Mouse (Mus musculus) neural tube, embryonic 11.5 days (tissue): ENCODE results near the gene Phf21b. TPM values are rescaled to one million over a fixed set of nuclear protein-coding genes. Genes with fewer than 3 reads are reported as not detected.
A peak's percentile ranks its signal among the peaks of the same experiment; 100 is the strongest.

ENCODE experiments used
- ATAC-seq: fragments of 200-750 bp; cut with Nextera tagmentation; 2 replicates; pipeline ENCODE4 v1.8.0; 2017; ENCODE audit warnings: moderate number of reproducible peaks, mild to moderate bottlenecking, moderate TSS enrichment, moderate library complexity; ENCODE audit not compliant: insufficient read depth, low FRiP score, low TSS enrichment
- DNase-seq: peaks from one replicate; pipeline ENCODE4 v3.0.0-alpha.2; 2015; ENCODE audit warnings: low spot score
- H3K27ac ChIP-seq: fragments of 300-500 bp; sonication (generic); 2 replicates; pipeline ENCODE4 v1.5.1; 2014; ENCODE audit warnings: low read depth, mild to moderate bottlenecking, low read length
- H3K27me3 ChIP-seq: fragments of 300-500 bp; sonication (generic); 2 replicates; pipeline ENCODE4 v1.6.1; 2014; ENCODE audit warnings: mild to moderate bottlenecking, low read length, mixed read lengths; ENCODE audit not compliant: control insufficient read depth, insufficient read depth
- H3K36me3 ChIP-seq: fragments of 300-500 bp; sonication (generic); 2 replicates; pipeline ENCODE4 v1.6.1; 2014; ENCODE audit warnings: mild to moderate bottlenecking, low read length, moderate library complexity, mixed read lengths; ENCODE audit not compliant: control insufficient read depth, insufficient read depth
- H3K4me1 ChIP-seq: fragments of 300-500 bp; sonication (generic); 2 replicates; pipeline ENCODE4 v1.6.1; 2014; ENCODE audit warnings: low read length, mixed read lengths; ENCODE audit not compliant: control insufficient read depth, insufficient read depth
- H3K4me2 ChIP-seq: fragments of 300-500 bp; sonication (generic); 2 replicates; pipeline ENCODE4 v1.6.1; 2014; ENCODE audit warnings: low read depth, mild to moderate bottlenecking, moderate library complexity
- H3K4me3 ChIP-seq: fragments of 300-500 bp; sonication (generic); 2 replicates; pipeline ENCODE4 v1.5.1; 2014; ENCODE audit warnings: low read depth, low read length
- H3K9ac ChIP-seq: fragments of 300-500 bp; sonication (generic); 2 replicates; pipeline ENCODE4 v1.6.1; 2014; ENCODE audit warnings: mild to moderate bottlenecking, low read length
- H3K9me3 ChIP-seq: fragments of 300-500 bp; sonication (generic); 2 replicates; pipeline ENCODE4 v1.6.1; 2016; ENCODE audit warnings: low read length; ENCODE audit not compliant: control insufficient read depth
- WGBS: fragments of 180-500 bp; shearing (Covaris S2); extraction: QIAGEN DNeasy Blood & Tissue Kit; methylation state at CpG from one replicate; pipeline ENCODE4 v1.1.7; 2014; 5-methylcytosine and 5-hydroxymethylcytosine counted together
- polyA plus RNA-seq: library from polyadenylated mRNA; unstranded; fragments of >200 nt; fragmentation: Nextera tagmentation; extraction: Ambion mirVana; gene quantifications from 2 replicates; pipeline ENCODE4 v1.2.1, GENCODE M21; 2014

The Phf21b gene
- polyA plus RNA-seq, 1 experiment from 2014 or later: 32.2 TPM

DNA sequence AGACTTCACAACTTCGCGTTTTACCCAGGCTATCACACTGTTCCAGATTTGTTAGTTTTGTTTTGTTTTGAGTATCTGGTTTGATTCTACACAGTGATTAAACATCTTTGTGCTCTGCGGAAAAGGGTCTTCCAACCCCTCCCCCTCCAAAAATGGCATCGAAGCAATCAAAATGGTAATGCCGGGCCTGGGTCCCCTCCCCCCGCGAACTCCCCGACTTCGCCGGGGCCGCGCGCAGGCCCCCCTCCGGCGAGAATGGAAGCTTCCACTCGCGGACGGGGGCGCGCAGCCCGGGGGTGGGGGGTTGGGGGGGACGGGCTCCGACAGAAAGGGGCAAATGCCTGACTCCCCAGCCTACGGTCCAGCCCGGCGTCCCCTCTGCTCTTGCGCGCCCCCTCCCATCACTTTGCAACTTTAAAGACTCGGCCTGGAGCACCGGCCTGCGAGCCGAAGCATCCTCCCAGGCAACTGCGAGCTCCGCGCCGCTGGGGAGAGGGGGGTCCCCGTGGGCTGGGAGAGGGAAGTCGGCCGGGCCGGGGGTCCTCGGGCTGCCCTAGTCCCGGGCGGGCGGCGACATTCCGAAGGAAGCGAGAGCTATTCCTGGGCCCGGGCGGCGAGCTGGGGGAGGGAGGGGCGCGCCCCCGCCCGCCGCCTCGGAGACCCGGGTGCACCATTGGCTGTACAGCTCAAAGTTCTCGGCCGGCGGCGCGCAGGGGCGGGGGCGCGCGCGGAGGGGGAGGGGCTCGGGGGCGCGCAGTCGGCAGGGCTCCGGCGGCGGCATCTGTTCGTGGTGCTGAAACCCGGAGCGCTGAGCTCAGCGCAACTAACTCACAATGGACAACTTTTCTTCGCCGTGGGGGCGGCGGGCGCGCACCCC, 2.4 kb downstream of the Phf21b start:
- Histone ChIP-seq H3K36me3 (no peaks in the 10 kb centered on the region; the same call in 1 of the 2 replicates), H3K4me1 (peaks cover 25% of the 10 kb centered on the region)
- WGBS: under 1% methylated on average over 66 of the region's 84 CpGs

DNA sequence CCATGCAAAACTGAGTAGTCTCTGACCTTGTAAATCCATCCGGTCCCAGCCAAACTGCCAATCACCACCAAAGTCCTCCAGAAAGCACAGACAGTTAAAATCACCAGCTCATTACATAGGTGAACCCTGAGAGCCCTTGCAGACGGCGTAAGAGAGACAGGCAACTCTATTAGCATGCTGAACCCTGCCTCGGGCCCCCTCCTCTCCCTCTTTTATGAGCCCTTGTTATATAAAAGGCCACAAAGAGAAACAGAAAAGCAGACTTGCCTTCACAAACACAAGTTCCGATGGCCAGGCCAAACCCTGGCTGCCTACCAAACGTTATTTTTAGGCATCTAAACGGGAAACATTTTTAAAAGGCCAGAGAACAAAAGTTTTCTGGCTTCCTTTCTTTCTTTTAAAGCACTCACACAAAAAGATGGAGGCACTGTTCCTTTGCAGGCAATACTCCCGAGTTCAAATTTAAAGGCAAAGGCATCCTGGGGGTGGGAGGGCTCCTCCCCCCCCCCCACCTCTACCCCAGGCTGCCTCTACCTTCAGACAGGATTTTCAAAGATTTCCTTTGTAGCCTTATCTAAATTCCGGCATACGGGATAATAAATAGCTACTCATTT, 3.3 kb downstream of the Phf21b start:
- DNase-seq: peak; percentile 43
- Histone ChIP-seq H3K9me3 (no peaks in the 10 kb centered on the region), H3K27me3 (no peaks in the 10 kb centered on the region), H3K4me1 (peaks cover 30% of the 10 kb centered on the region), H3K9ac (peak overlapping the region; percentile 97), H3K4me2 (peak overlapping the region; percentile 83), H3K36me3 (no peaks in the 10 kb centered on the region; the same call in 1 of the 2 replicates), H3K27ac (peak overlapping the region; percentile 98), H3K4me3 (peak overlapping the region; percentile 86)
- no peak for ATAC-seq
- 13% methylated on average over 10 of the region's 10 CpGs for WGBS

More for the DNA sequence above, 2.4 kb downstream of the Phf21b start:
- Histone ChIP-seq H3K4me2 (peak overlapping the region; percentile 83), H3K4me3 (peak overlapping the region; percentile 86), H3K9ac (peak overlapping the region; percentile 97), H3K27me3 (no peaks in the 10 kb centered on the region), H3K9me3 (no peaks in the 10 kb centered on the region), H3K27ac (peak overlapping the region; percentile 98)
- DNase-seq (peak; percentile 91), ATAC-seq (peak; percentile 54)

DNA sequence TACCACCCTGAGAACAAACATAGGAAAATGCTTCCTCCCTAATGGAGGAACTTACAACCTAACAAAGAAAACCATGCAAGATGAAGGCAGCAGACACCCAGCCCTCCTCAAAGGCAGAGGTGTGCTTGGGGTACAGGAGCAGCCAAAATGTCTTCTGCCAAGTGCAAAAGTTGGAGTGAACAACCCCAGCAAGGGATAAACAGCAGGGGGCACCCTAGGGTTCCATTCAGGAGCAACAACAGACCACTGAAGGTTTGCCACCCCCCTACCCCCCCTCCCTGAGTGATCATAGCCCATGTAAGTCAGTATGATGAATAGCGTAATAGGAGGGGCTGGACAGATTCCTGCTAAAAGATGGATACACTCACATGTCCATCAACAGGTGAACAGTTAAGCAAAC, 5.5 kb downstream of the Phf21b start:
- no peak overlapping the region for H3K4me2 ChIP-seq
- peaks cover 24% of the 10 kb centered on the region for H3K4me1 ChIP-seq
- H3K27ac ChIP-seq: no peak overlapping the region
- no peaks in the 10 kb centered on the region for H3K9me3 ChIP-seq
- no peak overlapping the region for H3K4me3 ChIP-seq
- 83% methylated on average over 1 of the region's 1 CpGs for WGBS
- H3K36me3 ChIP-seq: no peaks in the 10 kb centered on the region; the same call in 1 of the 2 replicates
- H3K27me3 ChIP-seq: no peaks in the 10 kb centered on the region
- no peak for ATAC-seq
- no peak for DNase-seq
- H3K9ac ChIP-seq: no peak overlapping the region

DNA sequence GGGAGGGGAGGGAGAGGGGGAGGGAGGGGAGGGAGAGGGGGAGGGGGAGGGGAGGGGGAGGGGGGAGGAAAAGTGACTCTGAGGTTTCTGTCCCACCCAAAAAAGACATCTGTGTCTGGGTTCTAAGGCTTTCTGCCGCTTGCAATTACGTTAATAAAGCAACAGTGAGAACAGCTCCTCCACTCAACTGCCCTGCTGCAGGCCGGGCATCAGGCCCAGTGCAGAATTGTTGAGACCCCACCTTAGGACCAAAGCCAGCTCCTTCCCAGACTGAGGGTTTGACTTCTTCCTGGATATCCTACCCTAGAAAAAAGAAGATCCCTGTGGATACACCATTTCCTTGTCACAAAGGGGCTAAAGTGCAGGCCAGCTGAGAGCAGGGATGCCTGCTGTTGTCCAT, 9.6 kb downstream of the Phf21b start:
- DNase-seq: no peak

DNA sequence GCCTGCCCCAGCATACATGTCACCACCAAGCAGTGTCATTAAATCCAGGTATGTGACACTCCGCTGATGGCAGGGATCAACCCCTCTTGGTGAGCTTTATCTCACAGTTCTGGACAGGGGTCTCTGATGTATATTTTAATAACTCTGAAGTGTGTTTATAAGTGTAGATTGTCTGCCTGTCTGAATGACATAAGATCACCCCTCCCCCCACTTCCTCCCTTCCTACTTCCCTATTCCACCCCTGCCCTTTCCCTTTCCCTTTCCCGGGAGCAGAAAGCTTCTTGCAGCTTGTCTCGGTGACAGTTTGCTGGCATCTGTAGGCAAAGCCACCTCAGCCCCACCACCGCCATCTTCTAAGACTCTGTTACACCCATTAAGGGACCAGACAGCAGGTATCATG, 11.0 kb downstream of the Phf21b start:
- H3K4me1 ChIP-seq: peaks cover 48% of the 10 kb centered on the region

More for the DNA sequence above, 9.6 kb downstream of the Phf21b start:
- no peaks in the 10 kb centered on the region for H3K27me3 ChIP-seq
- H3K4me1 ChIP-seq: peaks cover 48% of the 10 kb centered on the region
- ATAC-seq: no peak
- H3K36me3 ChIP-seq: no peaks in the 10 kb centered on the region; the same call in 1 of the 2 replicates
- H3K9me3 ChIP-seq: no peaks in the 10 kb centered on the region
- H3K4me3 ChIP-seq: no peak overlapping the region
- no peak overlapping the region for H3K9ac ChIP-seq
- no peak overlapping the region for H3K4me2 ChIP-seq
- no peak overlapping the region for H3K27ac ChIP-seq
- WGBS: 76% methylated on average over 3 of the region's 3 CpGs

DNA sequence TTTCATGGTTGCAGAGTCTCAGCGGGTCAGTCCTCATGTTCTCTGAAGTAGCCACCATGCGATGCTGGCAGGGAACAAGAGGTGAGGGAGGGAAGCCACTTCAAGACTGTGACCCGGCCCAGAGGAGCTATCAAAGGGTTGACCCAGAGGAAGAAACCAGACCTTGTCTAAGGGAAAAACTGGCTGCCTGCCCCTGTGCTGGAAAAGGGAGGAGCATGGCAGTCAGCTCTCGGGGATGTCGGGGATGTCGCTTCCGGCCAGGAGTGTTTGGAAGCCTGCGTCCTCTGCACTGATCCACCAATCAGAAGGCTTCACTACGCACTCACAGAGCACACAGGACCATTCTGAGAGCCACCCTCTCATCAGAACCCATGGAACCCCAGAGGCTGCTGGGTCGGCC, 12.8 kb downstream of the Phf21b start:
- H3K4me2 ChIP-seq: peak overlapping the region; percentile 22
- no peaks in the 10 kb centered on the region for H3K9me3 ChIP-seq
- H3K4me1 ChIP-seq: peaks cover 52% of the 10 kb centered on the region
- H3K27ac ChIP-seq: peak overlapping the region; percentile 68
- WGBS: 70% methylated on average over 10 of the region's 10 CpGs
- H3K9ac ChIP-seq: peak overlapping the region; percentile 6; the same call in 1 of the 2 replicates
- no peaks in the 10 kb centered on the region for H3K27me3 ChIP-seq
- ATAC-seq: no peak
- no peak for DNase-seq
- no peaks in the 10 kb centered on the region for H3K36me3 ChIP-seq
- no peak overlapping the region for H3K4me3 ChIP-seq

More for the DNA sequence above, 11.0 kb downstream of the Phf21b start:
- no peak for ATAC-seq
- no peak overlapping the region for H3K4me3 ChIP-seq
- whole genome bisulfite sequencing: 83% methylated on average over 4 of the region's 4 CpGs
- no peaks in the 10 kb centered on the region for H3K27me3 ChIP-seq
- H3K9ac ChIP-seq: no peak overlapping the region
- no peak overlapping the region for H3K4me2 ChIP-seq
- no peak overlapping the region for H3K27ac ChIP-seq
- H3K36me3 ChIP-seq: no peaks in the 10 kb centered on the region
- DNase-seq: no peak
- no peaks in the 10 kb centered on the region for H3K9me3 ChIP-seq

DNA sequence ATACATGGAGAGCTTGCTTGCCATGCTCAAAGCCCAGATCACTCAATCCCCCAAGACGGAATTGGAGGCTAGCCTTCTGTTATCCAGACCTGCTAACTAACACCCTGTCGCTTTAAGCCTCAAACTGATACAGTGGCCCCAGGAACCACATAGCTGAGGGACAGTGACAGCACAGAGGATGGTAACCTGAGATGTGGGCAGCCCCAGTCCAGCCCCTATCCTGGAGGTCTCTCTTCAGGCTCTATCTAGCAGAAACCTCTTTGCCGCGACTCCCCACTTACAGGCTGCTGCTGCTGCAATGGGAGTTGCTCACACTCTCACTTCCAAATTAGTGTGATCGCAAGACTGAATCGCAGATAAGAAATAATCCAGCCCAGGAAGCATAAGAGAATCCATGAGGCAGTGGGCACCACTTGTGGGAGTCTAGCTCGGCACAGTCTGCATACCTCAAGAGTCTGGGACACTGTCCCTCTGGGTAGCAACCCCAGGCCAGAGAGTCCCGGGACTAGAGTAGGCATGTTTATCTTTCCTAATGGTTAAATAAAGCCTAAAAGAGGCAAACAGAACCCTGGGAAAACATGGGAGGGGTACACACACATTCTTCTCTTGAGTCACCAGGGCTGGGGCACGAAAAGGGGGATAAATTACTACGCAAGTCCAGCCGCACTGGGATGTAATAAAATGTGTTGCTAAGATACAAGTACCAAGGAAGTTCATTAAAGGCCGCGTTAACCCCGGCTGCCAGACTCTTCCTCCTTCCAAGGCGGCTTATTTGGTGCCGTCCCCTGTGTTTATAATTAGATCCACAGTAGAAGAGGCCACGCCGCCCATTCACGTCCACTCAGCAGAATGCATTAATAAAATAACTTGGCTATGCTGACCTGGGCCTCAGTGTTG, 13.7 kb downstream of the Phf21b start:
- Histone ChIP-seq H3K27ac (peak overlapping the region; percentile 68; the same call in 1 of the 2 replicates), H3K4me1 (peaks cover 49% of the 10 kb centered on the region), H3K4me3 (no peak overlapping the region), H3K4me2 (peak overlapping the region; percentile 22), H3K36me3 (no peaks in the 10 kb centered on the region), H3K9ac (peak overlapping the region; percentile 6; the same call in 1 of the 2 replicates), H3K9me3 (no peaks in the 10 kb centered on the region), H3K27me3 (no peaks in the 10 kb centered on the region)
- WGBS: 27% methylated on average over 19 of the region's 19 CpGs
- ATAC-seq: peak; percentile 59
- peak; percentile 47 for DNase-seq

DNA sequence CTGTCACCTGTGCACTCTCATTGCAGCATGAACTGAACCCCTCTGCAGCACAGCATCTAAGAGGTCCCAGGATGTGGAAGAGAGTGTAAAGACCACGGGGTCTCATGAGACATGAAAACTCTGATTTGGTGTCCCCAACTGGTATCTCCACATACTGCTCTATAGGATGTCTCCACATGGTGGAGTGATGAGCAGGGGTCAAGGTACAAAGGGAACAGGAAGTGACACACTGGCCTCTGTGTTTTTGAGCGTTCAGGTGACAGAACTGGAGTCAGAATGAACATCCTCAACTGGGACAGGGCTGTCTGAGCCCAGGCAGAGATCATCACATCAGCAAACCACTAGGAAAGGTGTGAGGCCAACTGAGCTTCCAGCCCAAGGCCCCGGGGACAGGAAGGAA, 15.3 kb downstream of the Phf21b start:
- H3K4me1 ChIP-seq: peaks cover 49% of the 10 kb centered on the region
- no peak for ATAC-seq
- WGBS: 74% methylated on average over 3 of the region's 3 CpGs
- H3K9ac ChIP-seq: no peak overlapping the region
- H3K4me2 ChIP-seq: no peak overlapping the region
- no peaks in the 10 kb centered on the region for H3K36me3 ChIP-seq
- no peak overlapping the region for H3K4me3 ChIP-seq
- DNase-seq: no peak
- H3K27me3 ChIP-seq: no peaks in the 10 kb centered on the region
- H3K27ac ChIP-seq: no peak overlapping the region
- H3K9me3 ChIP-seq: no peaks in the 10 kb centered on the region
